Mouse (Mus musculus) small intestine, adult 2 months (tissue): Measurements from ENCODE around the gene Atp6v0a1.

Experiments
- CTCF ChIP-seq: fragments of 200-500 bp; IDR thresholded peaks from 2 replicates; pipeline ENCODE4 v1.5.1; 2012; ENCODE audit warnings: low read depth, mild to moderate bottlenecking, control low read depth, inconsistent platforms, low read length, moderate library complexity, mixed read lengths; ENCODE audit not compliant: insufficient replicate concordance, insufficient read length; ENCODE audit errors: extremely low read depth
- POLR2A ChIP-seq: fragments of 200-500 bp; IDR thresholded peaks from 2 replicates; pipeline ENCODE4 v1.6.1; 2012; ENCODE audit warnings: low read depth, mild to moderate bottlenecking, control low read depth, inconsistent platforms, low read length, moderate library complexity

GRCm38 (mm10) chr11:100998836-100999235 lies 10.4 kb upstream of the Atp6v0a1 start:
- TF ChIP-seq CTCF (no peak), POLR2A (no peak)
